ENCODE assay signal across 11 mouse cellular contexts in genomic region chr3:28721838-28722237, GRCm38 (mm10). TPM values are rescaled to one million over a fixed set of nuclear protein-coding genes. Genes with fewer than 3 reads are reported as not detected.
DNase-seq lines count a peak whose midpoint lies in the region; ATAC-seq and TF ChIP-seq lines count a peak whose summit lies in the region.
"Had no signal": no experiment of that assay in that cellular context is flagged by ENCODE, and none has a peak within 500 bp of the region (broad histone marks: within the 10 kb centered on the region; RNA-seq: fewer than 3 reads in every experiment).

No protein-coding gene starts in this region.

- intact Hi-C loops in heart, adult 2 months (cut with DNase I) = no loop called here

- no peak for TF ChIP-seq CTCF in heart, postnatal 0 days (IDR thresholded peaks at IDR 0.05; ENCODE audit: low read depth)
- no peak for TF ChIP-seq CTCF in heart, adult 2 months (IDR thresholded peaks at IDR 0.05)

- H3K4me3 ChIP-seq in heart, postnatal 0 days (ENCODE audit: low read depth, low read length) = no peak overlapping the region
- H3K4me3 ChIP-seq in forebrain, embryonic 12.5 days (replicated peaks) = no peak overlapping the region
- no peak overlapping the region for H3K4me3 ChIP-seq in midbrain, embryonic 14.5 days (replicated peaks; ENCODE audit: low read depth, low read length)
- H3K4me3 ChIP-seq in heart, adult 2 months = no peak overlapping the region
- H3K4me3 ChIP-seq: forebrain, embryonic 10.5 days; midbrain, embryonic 15.5 days had no signal

- WGBS in heart, postnatal 0 days = 19% methylated on average over 7 of the region's 7 CpGs
- 93% methylated on average over 7 of the region's 7 CpGs for WGBS in forebrain, embryonic 12.5 days
- WGBS in midbrain, embryonic 14.5 days = 85% methylated on average over 7 of the region's 7 CpGs
- 31% methylated on average over 7 of the region's 7 CpGs for WGBS in heart, adult 2 months

- TF ChIP-seq POLR2A in heart, adult 2 months (IDR thresholded peaks at IDR 0.05; ENCODE audit: insufficient read depth, low read depth, low read length) = no peak

- H3K79me2 ChIP-seq in heart, adult 2 months (replicated peaks; ENCODE audit: control insufficient read depth, insufficient read depth, low read length) = no peaks in the 10 kb centered on the region

- no peak for TF ChIP-seq EP300 in heart, postnatal 0 days (IDR thresholded peaks at IDR 0.05; ENCODE audit: low read depth)
- no peak for TF ChIP-seq EP300 in heart, adult 2 months (IDR thresholded peaks at IDR 0.05; ENCODE audit: insufficient read depth, low read depth, low read length)

- ATAC-seq in heart, postnatal 0 days (ENCODE audit: insufficient read depth, low read depth) = peak; percentile 75
- ATAC-seq in forebrain, embryonic 12.5 days (ENCODE audit: low FRiP score) = no peak
- ATAC-seq in midbrain, embryonic 14.5 days (ENCODE audit: low FRiP score, low TSS enrichment) = no peak
- ATAC-seq: midbrain, embryonic 15.5 days had no signal

- H3K4me2 ChIP-seq in heart, postnatal 0 days (ENCODE audit: low read depth, low read length) = no peak overlapping the region
- H3K4me2 ChIP-seq in forebrain, embryonic 12.5 days = no peak overlapping the region
- no peak overlapping the region for H3K4me2 ChIP-seq in midbrain, embryonic 14.5 days (ENCODE audit: low read length)
- H3K4me2 ChIP-seq: midbrain, embryonic 15.5 days had no signal

- no peak overlapping the region for H3K9ac ChIP-seq in heart, postnatal 0 days (replicated peaks; ENCODE audit: low read depth, low read length)
- H3K9ac ChIP-seq in forebrain, embryonic 12.5 days = no peak overlapping the region
- H3K9ac ChIP-seq in midbrain, embryonic 14.5 days (replicated peaks; ENCODE audit: low read length) = no peak overlapping the region
- no peak overlapping the region for H3K9ac ChIP-seq in heart, adult 2 months (ENCODE audit: low read depth, low read length)
- H3K9ac ChIP-seq: midbrain, embryonic 15.5 days had no signal

- H3K36me3 ChIP-seq in heart, postnatal 0 days (replicated peaks; ENCODE audit: control insufficient read depth, insufficient read depth, low read length) = no peaks in the 10 kb centered on the region
- H3K36me3 ChIP-seq in forebrain, embryonic 12.5 days (replicated peaks) = no peaks in the 10 kb centered on the region
- H3K36me3 ChIP-seq in midbrain, embryonic 14.5 days (ENCODE audit: control insufficient read depth, insufficient read depth, low read length) = no peaks in the 10 kb centered on the region
- no peaks in the 10 kb centered on the region for H3K36me3 ChIP-seq in heart, adult 2 months (ENCODE audit: control insufficient read depth, insufficient read depth, low read length)
- H3K36me3 ChIP-seq: forebrain, embryonic 10.5 days; midbrain, embryonic 15.5 days had no signal

- H3K27ac ChIP-seq in heart, postnatal 0 days (ENCODE audit: low read depth) = no peak overlapping the region
- no peak overlapping the region for H3K27ac ChIP-seq in forebrain, embryonic 12.5 days
- no peak overlapping the region for H3K27ac ChIP-seq in midbrain, embryonic 14.5 days (replicated peaks; ENCODE audit: low read depth, low read length)
- no peak overlapping the region for H3K27ac ChIP-seq in heart, adult 2 months
- H3K27ac ChIP-seq: forebrain, embryonic 10.5 days; midbrain, embryonic 15.5 days had no signal

- peaks cover 5% of the 10 kb centered on the region; the same call in 1 of the 2 replicates for H3K4me1 ChIP-seq in heart, postnatal 0 days (ENCODE audit: control insufficient read depth, insufficient read depth)
- H3K4me1 ChIP-seq in forebrain, embryonic 12.5 days = no peaks in the 10 kb centered on the region
- no peaks in the 10 kb centered on the region for H3K4me1 ChIP-seq in midbrain, embryonic 14.5 days (ENCODE audit: control insufficient read depth, insufficient read depth, low read length)
- peaks cover 2% of the 10 kb centered on the region; the same call in 1 of the 2 replicates for H3K4me1 ChIP-seq in heart, adult 2 months (ENCODE audit: control insufficient read depth, insufficient read depth, low read length)
- H3K4me1 ChIP-seq: forebrain, embryonic 10.5 days; midbrain, embryonic 15.5 days had no signal

- no peak for DNase-seq in heart, postnatal 0 days (ENCODE audit: low spot score)
- DNase-seq in heart, adult 18-20 months = no peak
- peak; percentile 44 for DNase-seq in brain, adult 2 months (ENCODE audit: low read depth, low spot score)
- peak; percentile 32 to 57 for DNase-seq in kidney, postnatal 36 days
- DNase-seq in lung, postnatal 14 days = peak; percentile 20
- DNase-seq in midbrain, embryonic 14.5 days = no peak
- no peak for DNase-seq in heart, adult 2 months
- DNase-seq: left cerebral cortex, postnatal 4 days had no signal

- no peaks in the 10 kb centered on the region for H3K27me3 ChIP-seq in heart, postnatal 0 days (ENCODE audit: control insufficient read depth, insufficient read depth, low read length)
- no peaks in the 10 kb centered on the region for H3K27me3 ChIP-seq in forebrain, embryonic 12.5 days
- no peaks in the 10 kb centered on the region for H3K27me3 ChIP-seq in midbrain, embryonic 14.5 days (ENCODE audit: control insufficient read depth, insufficient read depth, low read length)
- H3K27me3 ChIP-seq in heart, adult 2 months (ENCODE audit: control insufficient read depth, insufficient read depth, low read length) = no peaks in the 10 kb centered on the region
- H3K27me3 ChIP-seq: midbrain, embryonic 15.5 days had no signal

- H3K9me3 ChIP-seq in heart, postnatal 0 days (replicated peaks; ENCODE audit: control insufficient read depth, low read length) = no peaks in the 10 kb centered on the region
- H3K9me3 ChIP-seq in forebrain, embryonic 12.5 days = no peaks in the 10 kb centered on the region
- H3K9me3 ChIP-seq in midbrain, embryonic 14.5 days (ENCODE audit: control insufficient read depth, low read length) = no peaks in the 10 kb centered on the region
- H3K9me3 ChIP-seq: forebrain, embryonic 10.5 days; midbrain, embryonic 15.5 days had no signal

RNA-seq across cellular contexts. Expression of gene Slc2a2, which starts 24.1 kb away (rescaled TPM):
- 2.4 TPM in 1 of 2 replicates, not detected in the other for total RNA-seq in heart, postnatal 0 days (2014; rRNA removed; ENCODE audit: low replicate concordance)
- 0.08 and 0.20 TPM in 2 replicates for polyA plus RNA-seq in heart, postnatal 0 days (2015; fragmentation: Nextera tagmentation; extraction: Ambion mirVana)
- not detected for total RNA-seq in heart, adult 18-20 months (2021)
- not detected in 2 replicates for polyA plus RNA-seq in forebrain, embryonic 12.5 days (2016; fragmentation: Nextera tagmentation; extraction: Ambion mirVana)
- polyA plus RNA-seq in midbrain, embryonic 14.5 days (2014; fragmentation: Nextera tagmentation; extraction: Ambion mirVana) = 0.19 TPM in 1 of 2 replicates, not detected in the other
- total RNA-seq in heart, adult 2 months (2021) = under 1 TPM in 1 of 2 experiments, not detected in 1; 0.05 TPM
- 0.14 and 0.35 TPM in 2 replicates for polyA plus RNA-seq in heart, adult 2 months (2012; rRNA removed)
- total RNA-seq: left cerebral cortex, postnatal 4 days had no signal

RNA-seq across cellular contexts. Expression of gene Eif5a2, which starts 59.2 kb away (rescaled TPM):
- total RNA-seq in heart, postnatal 0 days (2014; rRNA removed; ENCODE audit: low replicate concordance) = 5.2 and 10.5 TPM in 2 replicates
- 4.4 and 5.9 TPM in 2 replicates for polyA plus RNA-seq in heart, postnatal 0 days (2015; fragmentation: Nextera tagmentation; extraction: Ambion mirVana)
- total RNA-seq in heart, adult 18-20 months (2021) = 1 to 10 TPM in 1 of 2 experiments, under 1 TPM in 1; 0.84 to 1.0 TPM
- 13.1 and 13.8 TPM in 2 replicates for polyA plus RNA-seq in forebrain, embryonic 12.5 days (2016; fragmentation: Nextera tagmentation; extraction: Ambion mirVana)
- 11.9 and 15.0 TPM in 2 replicates for polyA plus RNA-seq in midbrain, embryonic 14.5 days (2014; fragmentation: Nextera tagmentation; extraction: Ambion mirVana)
- 1 to 10 TPM in 1 of 2 experiments, under 1 TPM in 1; 0.89 to 1.0 TPM for total RNA-seq in heart, adult 2 months (2021)
- 0.57 and 1.3 TPM in 2 replicates for polyA plus RNA-seq in heart, adult 2 months (2012; rRNA removed)

Comparison
In these comparisons a context has a peak if more than half of its experiments do, and no peak if none do; other contexts are left out.
1. DNase-seq: peak in brain, adult 2 months (single experiment), kidney, postnatal 36 days (2 of 2) and lung, postnatal 14 days (single experiment); none in heart, postnatal 0 days (single experiment), heart, adult 18-20 months (0 of 2), midbrain, embryonic 14.5 days (single experiment) and heart, adult 2 months (0 of 2).